Mouse (Mus musculus) layer of hippocampus, postnatal 36 days (tissue): ENCODE data around the gene Rassf8. TPM values are rescaled to one million over a fixed set of nuclear protein-coding genes. Genes with fewer than 3 reads are reported as not detected.

Experiments used
- DNase-seq, 2 experiments: peaks; one replicate each; pipeline ENCODE4 v3.0.0; 2022
- total RNA-seq, 2 experiments: library from RNA; stranded (reverse); gene quantifications; 2 replicates each; pipeline ENCODE4 v1.2.3; 2021

Gene Rassf8
- total RNA-seq, 2 experiments from 2014 or later: 19.7 to 29.8 TPM

- no peak for DNase-seq
These were observed 1.4 kb downstream of the Rassf8 start for GRCm38 (mm10) chr6:145747671-145748640.

GRCm38 (mm10) chr6:145750394-145750793 is 3.8 kb downstream of the Rassf8 start:
- DNase-seq: no peak

- DNase-seq: no peak
These were observed 6.7 kb downstream of the Rassf8 start for GRCm38 (mm10) chr6:145753296-145753695.

- DNase-seq: no peak
These were observed 7.9 kb downstream of the Rassf8 start for GRCm38 (mm10) chr6:145754416-145754815.

- DNase-seq: no peak
These were observed 9.5 kb downstream of the Rassf8 start for GRCm38 (mm10) chr6:145755942-145756639.

GRCm38 (mm10) chr6:145756640-145757005 is 10.1 kb downstream of the Rassf8 start:
- no peak for DNase-seq

GRCm38 (mm10) chr6:145757346-145757745 is 10.8 kb downstream of the Rassf8 start:
- no peak for DNase-seq

GRCm38 (mm10) chr6:145758685-145759084 is 12.1 kb downstream of the Rassf8 start:
- DNase-seq: no peak

- no peak for DNase-seq
These were observed 12.9 kb downstream of the Rassf8 start for GRCm38 (mm10) chr6:145759432-145759831.

- DNase-seq: no peak
These were observed 13.9 kb downstream of the Rassf8 start for GRCm38 (mm10) chr6:145760246-145761016.

- no peak for DNase-seq
These were observed 14.8 kb downstream of the Rassf8 start for GRCm38 (mm10) chr6:145761151-145761935.

- DNase-seq: no peak
These were observed 15.5 kb downstream of the Rassf8 start for GRCm38 (mm10) chr6:145762016-145762415.

GRCm38 (mm10) chr6:145763051-145763450 is 16.5 kb downstream of the Rassf8 start:
- no peak for DNase-seq

GRCm38 (mm10) chr6:145765011-145765410 is 18.5 kb downstream of the Rassf8 start:
- no peak for DNase-seq

- DNase-seq: no peak
These were observed 20.4 kb downstream of the Rassf8 start for GRCm38 (mm10) chr6:145766971-145767370.

- DNase-seq: no peak
These were observed 21.1 kb downstream of the Rassf8 start for GRCm38 (mm10) chr6:145767637-145768036.

GRCm38 (mm10) chr6:145768671-145769292 is 22.2 kb downstream of the Rassf8 start:
- no peak for DNase-seq

GRCm38 (mm10) chr6:145769855-145770254 is 23.3 kb downstream of the Rassf8 start:
- DNase-seq: no peak

GRCm38 (mm10) chr6:145770272-145771000 is 23.9 kb downstream of the Rassf8 start:
- no peak for DNase-seq

- no peak for DNase-seq
These were observed 27.9 kb downstream of the Rassf8 start for GRCm38 (mm10) chr6:145774436-145774835.

- no peak for DNase-seq
These were observed 29.7 kb downstream of the Rassf8 start for GRCm38 (mm10) chr6:145776241-145776640.
